Mouse (Mus musculus) embryonic fibroblast, embryonic 13.5 days (primary cell): ENCODE results near the gene Nhsl1. TPM values are rescaled to one million over a fixed set of nuclear protein-coding genes. Genes with fewer than 3 reads are reported as not detected.
"Not testable (repeated sequence)": the region's sequence is repeated elsewhere in the genome, so short reads cannot be mapped to it uniquely, and the experiment has no call there.

Experiments used
- H3K27ac ChIP-seq: 2 replicates; pipeline ENCODE4 v1.5.1; 2012; ENCODE audit warnings: low read length, control low read depth, inconsistent platforms; ENCODE audit not compliant: insufficient read depth
- H3K4me1 ChIP-seq: 2 replicates; pipeline ENCODE4 v1.6.1; 2011; ENCODE audit warnings: low read length; ENCODE audit not compliant: control insufficient read depth, insufficient read depth
- H3K4me3 ChIP-seq: 2 replicates; pipeline ENCODE4 v1.5.1; 2011; ENCODE audit warnings: mild to moderate bottlenecking, control low read depth, low read length; ENCODE audit not compliant: insufficient read depth
- CTCF ChIP-seq: IDR thresholded peaks from 2 replicates; pipeline ENCODE4 v1.5.1; 2011; ENCODE audit warnings: mild to moderate bottlenecking, control low read depth, low read length, moderate library complexity, borderline replicate concordance; ENCODE audit not compliant: insufficient read depth
- POLR2A ChIP-seq: IDR thresholded peaks from 2 replicates; pipeline ENCODE4 v1.6.1; 2011; ENCODE audit warnings: low read depth, mild to moderate bottlenecking, control low read depth, low read length, moderate library complexity
- polyA plus RNA-seq: library from polyadenylated mRNA; stranded (reverse); fragments of >200 nt; gene quantifications from 2 replicates; pipeline ENCODE4 v1.2.4, GENCODE M21; 2011; ENCODE audit warnings: low read depth; ENCODE audit not compliant: missing spikeins, insufficient read length

The Nhsl1 gene
- polyA plus RNA-seq, 1 experiment = 13.7 TPM

DNA sequence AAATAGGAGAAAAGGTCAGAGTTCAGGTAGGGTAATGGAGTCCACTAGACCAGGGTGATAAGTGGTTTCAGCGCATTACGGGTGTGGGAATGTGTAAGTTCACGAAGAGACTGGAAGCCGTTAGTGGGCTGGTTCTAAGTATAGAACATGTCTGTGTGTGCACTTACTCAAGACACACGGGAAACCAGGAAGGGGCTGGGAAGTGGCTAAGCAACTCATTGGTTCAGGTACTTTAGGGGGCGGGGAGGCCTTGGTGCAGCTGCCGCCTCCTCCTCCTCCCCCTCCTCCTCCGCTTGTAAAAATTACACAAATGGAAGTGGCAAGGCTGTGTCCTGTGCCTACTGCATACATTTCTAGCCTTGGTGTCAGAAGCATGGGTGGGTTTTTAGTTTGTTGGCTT lies 213.5 kb downstream of the Nhsl1 start:
- no peak overlapping the region for H3K27ac ChIP-seq
- no peaks in the 10 kb centered on the region; the same call in 1 of the 2 replicates for H3K4me1 ChIP-seq
- no peak overlapping the region for H3K4me3 ChIP-seq
- no peak for TF ChIP-seq POLR2A
- no peak for TF ChIP-seq CTCF

DNA sequence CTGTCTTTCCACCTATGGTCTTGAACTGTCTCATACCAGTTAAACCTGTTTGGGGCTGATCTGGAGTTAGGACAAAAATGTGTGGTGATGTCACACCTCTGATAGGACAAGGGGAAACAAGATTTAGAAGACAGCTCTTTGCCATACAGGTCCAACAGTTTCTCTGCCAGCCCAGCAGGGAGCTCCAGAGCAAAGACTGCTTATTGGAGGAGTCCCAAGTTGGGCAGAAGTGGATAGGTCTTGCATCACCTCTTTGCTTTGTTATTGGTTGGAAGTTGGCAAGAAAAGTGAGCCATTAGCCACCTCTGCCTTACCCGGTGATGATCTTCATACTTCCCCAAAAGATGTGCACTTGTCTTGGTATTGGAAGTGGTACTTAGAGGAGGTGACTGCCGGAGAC lies 218.1 kb downstream of the Nhsl1 start:
- Histone ChIP-seq H3K4me3 (no peak overlapping the region), H3K4me1 (no peaks in the 10 kb centered on the region), H3K27ac (no peak overlapping the region)
- TF ChIP-seq POLR2A (no peak), CTCF (no peak)

DNA sequence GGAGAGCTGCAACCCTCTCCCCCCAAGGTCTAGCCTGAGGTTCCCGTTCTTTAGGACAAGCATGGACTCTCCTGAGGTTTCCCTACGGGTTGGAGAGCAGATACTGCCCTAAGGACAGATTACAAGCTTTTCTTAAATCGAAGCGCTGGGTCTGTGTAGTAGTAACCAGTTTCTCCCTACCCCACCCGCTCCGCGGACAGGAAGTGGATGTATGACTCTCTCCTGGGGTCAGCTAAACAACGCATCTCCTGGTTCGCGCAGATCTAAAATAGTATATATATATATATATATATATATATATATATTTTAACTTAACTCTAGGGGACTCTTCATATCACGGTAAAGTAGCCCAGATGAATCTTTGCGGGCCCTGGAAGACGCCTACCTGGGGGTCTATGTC lies 226.5 kb downstream of the Nhsl1 start:
- H3K27ac ChIP-seq = no peak overlapping the region
- H3K4me3 ChIP-seq = peak overlapping the region; percentile 54
- no peaks in the 10 kb centered on the region for H3K4me1 ChIP-seq
- TF ChIP-seq CTCF (no peak), POLR2A (no peak)

GRCm38 (mm10) chr10:18545813-18546235 lies 227.0 kb downstream of the Nhsl1 start, which contains the start of gene Hebp2:
Hebp2 (minus strand) TSS chr10:18546076.
- peak within 1 kb of the TSS; percentile 54 for H3K4me3 ChIP-seq
- TF ChIP-seq CTCF (peak; percentile 86), POLR2A (peak; percentile 47)
- H3K4me1 ChIP-seq = no peaks in the 10 kb centered on the region
- no peak within 1 kb of the TSS for H3K27ac ChIP-seq

DNA sequence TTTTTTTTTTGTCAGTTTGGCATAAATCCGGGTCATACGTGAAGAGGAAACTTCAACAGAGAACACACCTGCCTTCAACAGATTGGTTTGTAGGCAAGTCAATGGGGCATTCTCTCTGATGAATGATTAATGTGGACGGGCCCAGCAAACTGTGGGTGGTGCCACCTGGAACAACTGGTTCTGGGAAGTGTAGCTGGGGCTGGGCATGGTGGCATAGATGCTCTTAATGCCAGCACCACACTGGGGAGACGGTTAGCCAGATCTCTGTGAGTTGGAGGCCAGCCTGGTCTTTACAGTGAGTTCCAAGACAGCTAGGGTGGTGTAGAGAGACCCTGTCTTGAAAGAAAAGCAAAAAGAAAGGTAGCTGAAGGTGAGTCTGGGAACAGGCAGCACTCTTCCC lies 228.6 kb downstream of the Nhsl1 start:
- Histone ChIP-seq H3K4me1 (no peaks in the 10 kb centered on the region), H3K4me3 (no peak overlapping the region), H3K27ac (no peak overlapping the region)
- no peak for TF ChIP-seq POLR2A
- no peak for TF ChIP-seq CTCF

DNA sequence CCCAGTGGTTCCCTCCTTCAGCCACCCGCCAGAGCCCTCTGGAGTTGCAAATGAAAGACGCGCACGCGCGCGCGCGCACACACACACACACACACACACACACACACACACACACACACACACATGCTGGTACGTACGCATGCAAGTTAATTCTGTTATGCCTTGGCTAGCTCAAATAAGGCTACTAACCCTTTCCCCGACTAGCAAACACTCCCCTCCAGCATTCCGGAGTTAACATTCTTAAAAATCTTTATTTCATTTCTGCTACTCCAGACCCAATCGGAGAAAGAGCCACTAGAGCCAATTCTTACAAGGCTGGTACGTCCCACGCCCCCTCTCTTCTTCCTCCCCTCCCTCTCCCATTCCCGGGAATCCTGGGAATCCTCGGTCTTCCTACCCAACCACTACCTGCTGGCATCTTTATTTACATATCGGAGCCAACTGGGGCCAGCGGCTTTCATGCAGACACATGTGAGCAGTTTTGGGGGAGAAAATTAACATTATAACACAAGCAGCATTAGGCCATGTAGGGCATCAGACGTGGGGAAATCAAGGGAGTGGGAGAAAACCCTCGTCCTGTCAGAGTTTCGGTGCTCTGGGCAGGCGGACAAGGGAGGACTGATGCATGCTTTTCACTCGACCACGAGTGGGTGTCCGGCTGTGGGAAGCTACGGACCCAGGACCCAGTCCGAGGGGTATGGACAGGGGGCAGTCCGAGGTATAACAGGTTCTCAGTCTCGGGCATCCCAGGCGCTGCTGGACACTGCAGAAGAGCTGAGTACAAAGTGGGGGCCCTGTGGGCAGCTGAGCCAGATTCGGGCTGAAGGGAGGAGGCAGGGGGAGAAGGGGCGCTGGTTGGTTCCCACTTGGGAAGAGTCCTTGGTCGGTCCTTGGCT lies 230.8 kb downstream of the Nhsl1 start:
- H3K4me1 ChIP-seq = no peaks in the 10 kb centered on the region
- peak overlapping the region; percentile 8; the same call in 1 of the 2 replicates for H3K4me3 ChIP-seq
- H3K27ac ChIP-seq = no peak overlapping the region
- TF ChIP-seq POLR2A (no peak), CTCF (no peak)

GRCm38 (mm10) chr10:18559076-18559475 lies 240.3 kb downstream of the Nhsl1 start:
- H3K4me3 ChIP-seq, H3K4me1 ChIP-seq, H3K27ac ChIP-seq: not testable (repeated sequence)

DNA sequence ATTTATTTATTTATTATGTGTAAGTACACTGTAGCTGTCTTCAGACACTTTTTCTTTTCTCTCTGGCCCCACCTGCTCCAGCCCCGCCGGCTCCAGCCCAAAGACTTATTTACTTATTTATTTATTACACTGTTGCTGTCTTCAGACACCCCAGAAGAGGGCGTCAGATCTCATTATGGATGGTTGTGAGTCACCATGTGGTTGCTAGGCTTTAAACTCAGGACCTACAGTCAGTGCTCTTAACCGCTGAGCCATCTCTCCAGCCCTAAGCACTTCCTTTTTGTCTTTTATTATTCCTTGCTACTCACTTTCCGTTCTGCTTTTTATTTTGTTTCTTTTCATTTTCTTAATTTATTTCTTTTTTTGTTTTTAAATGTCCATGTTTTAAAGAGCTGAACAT lies 242.7 kb downstream of the Nhsl1 start:
- TF ChIP-seq CTCF (no peak), POLR2A (no peak)
- no peak overlapping the region for H3K27ac ChIP-seq
- no peaks in the 10 kb centered on the region for H3K4me1 ChIP-seq
- no peak overlapping the region for H3K4me3 ChIP-seq

DNA sequence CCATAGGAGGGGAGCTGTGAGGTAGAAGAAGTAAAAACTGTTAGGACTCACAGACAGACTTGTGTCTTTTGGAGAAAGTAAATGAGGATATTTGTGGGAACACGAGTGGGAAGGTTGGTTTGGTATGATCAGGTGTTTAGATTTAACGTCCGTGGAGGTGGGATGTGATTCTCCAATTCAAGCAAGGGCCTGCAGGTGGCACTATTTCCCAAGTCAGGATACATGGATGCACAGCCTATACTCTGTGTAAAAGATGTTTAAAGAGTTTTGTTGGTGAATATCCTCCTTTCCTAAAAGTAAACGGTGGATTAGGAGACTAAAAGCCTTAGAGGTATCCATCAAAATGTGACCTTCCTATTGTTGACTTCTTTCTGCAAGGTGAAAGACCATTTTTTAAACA lies 244.2 kb downstream of the Nhsl1 start:
- TF ChIP-seq POLR2A (no peak), CTCF (no peak)
- H3K4me3 ChIP-seq = no peak overlapping the region
- H3K4me1 ChIP-seq = no peaks in the 10 kb centered on the region
- no peak overlapping the region for H3K27ac ChIP-seq

GRCm38 (mm10) chr10:18572581-18572980 lies 253.8 kb downstream of the Nhsl1 start:
- no peak overlapping the region for H3K4me3 ChIP-seq
- H3K4me1 ChIP-seq = no peaks in the 10 kb centered on the region
- no peak overlapping the region for H3K27ac ChIP-seq
- TF ChIP-seq CTCF (peak; percentile 44; the same call in 1 of the 2 replicates), POLR2A (no peak)

Other genes with a start within 250 kb of the Nhsl1 start
- gene Ect2l, start 108.1 kb upstream of the Nhsl1 start, polyA plus RNA-seq = not detected in 2 replicates
- gene Ccdc28a, start 84.0 kb upstream of the Nhsl1 start, polyA plus RNA-seq = 5.0 and 6.1 TPM in 2 replicates
- 12.9 and 21.7 TPM in 2 replicates for gene Hebp2, start 227.1 kb downstream of the Nhsl1 start, polyA plus RNA-seq